Mouse (Mus musculus): Measurements from ENCODE around the gene Pld1. TPM values are rescaled to one million over a fixed set of nuclear protein-coding genes. Genes with fewer than 3 reads are reported as not detected.
A peak's percentile ranks its signal among the peaks of the same experiment; 100 is the strongest.

Pld1 gene
- polyA plus RNA-seq, 1 experiment from 2014 or later = 4.4 TPM

- Histone ChIP-seq H3K36me3 (no peaks in the 10 kb centered on the region), H3K4me3 (no peak overlapping the region), H3K9me3 (no peaks in the 10 kb centered on the region), H3K4me1 (replicated peaks) (no peaks in the 10 kb centered on the region), H3K4me2 (no peak overlapping the region), H3K27ac (no peak overlapping the region), H3K27me3 (no peaks in the 10 kb centered on the region), H3K9ac (no peak overlapping the region)
- WGBS = 29% methylated on average over 1 of the region's 1 CpGs
- no peak for ATAC-seq (ENCODE audit: low FRiP score)
These were observed 152.8 kb downstream of the Pld1 start for GRCm38 (mm10) chr3:28091296-28091695.

GRCm38 (mm10) chr3:28091741-28092140 is 153.2 kb downstream of the Pld1 start:
- Histone ChIP-seq H3K27ac (no peak overlapping the region), H3K4me3 (no peak overlapping the region), H3K27me3 (no peaks in the 10 kb centered on the region), H3K9me3 (no peaks in the 10 kb centered on the region), H3K36me3 (no peaks in the 10 kb centered on the region), H3K9ac (no peak overlapping the region), H3K4me2 (no peak overlapping the region), H3K4me1 (replicated peaks) (no peaks in the 10 kb centered on the region)
- no peak for ATAC-seq (ENCODE audit: low FRiP score)
- 76% methylated on average over 2 of the region's 2 CpGs for WGBS

GRCm38 (mm10) chr3:28093684-28094302 is 155.3 kb downstream of the Pld1 start:
- no peak overlapping the region for H3K4me2 ChIP-seq
- H3K9ac ChIP-seq = no peak overlapping the region
- H3K27ac ChIP-seq = no peak overlapping the region
- 90% methylated on average over 9 of the region's 9 CpGs for WGBS
- H3K9me3 ChIP-seq = no peaks in the 10 kb centered on the region
- no peaks in the 10 kb centered on the region; the same call in 1 of the 2 replicates for H3K36me3 ChIP-seq
- H3K27me3 ChIP-seq = no peaks in the 10 kb centered on the region
- no peak overlapping the region for H3K4me3 ChIP-seq
- H3K4me1 ChIP-seq (replicated peaks) = no peaks in the 10 kb centered on the region
- ATAC-seq (ENCODE audit: low FRiP score) = no peak

GRCm38 (mm10) chr3:28095451-28095850 is 157.0 kb downstream of the Pld1 start:
- no peak for ATAC-seq (ENCODE audit: low FRiP score)
- Histone ChIP-seq H3K4me3 (no peak overlapping the region), H3K27me3 (no peaks in the 10 kb centered on the region), H3K9me3 (no peaks in the 10 kb centered on the region), H3K27ac (no peak overlapping the region), H3K36me3 (no peaks in the 10 kb centered on the region; the same call in 1 of the 2 replicates), H3K4me2 (no peak overlapping the region), H3K4me1 (replicated peaks) (no peaks in the 10 kb centered on the region), H3K9ac (no peak overlapping the region)
- 96% methylated on average over 9 of the region's 9 CpGs for WGBS

DNA sequence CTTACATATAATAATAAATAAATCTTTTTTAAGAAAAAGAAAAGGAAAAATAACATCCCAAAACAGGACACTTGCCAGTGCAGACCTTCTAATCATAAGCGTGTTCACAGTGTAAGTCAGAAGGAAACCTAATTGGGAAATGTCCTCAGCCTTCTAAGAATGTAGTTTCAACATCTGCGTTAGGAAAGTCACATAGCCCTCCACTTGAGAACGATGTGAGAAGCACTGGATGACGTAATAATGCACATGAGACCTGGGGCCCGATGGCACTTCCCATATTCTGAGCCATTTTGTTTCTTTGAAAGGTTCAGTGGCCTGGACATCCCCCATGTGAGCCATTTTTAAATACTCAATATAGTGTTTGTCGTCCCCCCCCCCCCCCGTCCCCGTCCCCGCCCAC is 160.7 kb downstream of the Pld1 start:
- H3K9me3 ChIP-seq = no peaks in the 10 kb centered on the region
- WGBS = 93% methylated on average over 6 of the region's 9 CpGs
- ATAC-seq (ENCODE audit: low FRiP score) = no peak
- no peak overlapping the region for H3K9ac ChIP-seq
- H3K4me3 ChIP-seq = no peak overlapping the region
- H3K4me2 ChIP-seq = no peak overlapping the region
- no peaks in the 10 kb centered on the region for H3K4me1 ChIP-seq (replicated peaks)
- no peak overlapping the region for H3K27ac ChIP-seq
- H3K27me3 ChIP-seq = no peaks in the 10 kb centered on the region
- no peaks in the 10 kb centered on the region; the same call in 1 of the 2 replicates for H3K36me3 ChIP-seq

GRCm38 (mm10) chr3:28104992-28105391 is 166.5 kb downstream of the Pld1 start:
- no peaks in the 10 kb centered on the region for H3K27me3 ChIP-seq
- H3K4me3 ChIP-seq = no peak overlapping the region
- H3K36me3 ChIP-seq = no peaks in the 10 kb centered on the region
- WGBS = 96% methylated on average over 1 of the region's 1 CpGs
- no peak overlapping the region for H3K4me2 ChIP-seq
- no peak overlapping the region for H3K9ac ChIP-seq
- 0 out of 2 replicates have a peak, but pooled peaks cover 4% of the 10 kb centered on the region for H3K4me1 ChIP-seq (replicated peaks)
- no peaks in the 10 kb centered on the region for H3K9me3 ChIP-seq
- H3K27ac ChIP-seq = no peak overlapping the region
- no peak for ATAC-seq (ENCODE audit: low FRiP score)

GRCm38 (mm10) chr3:28107446-28108004 is 169.0 kb downstream of the Pld1 start:
- H3K4me2 ChIP-seq = no peak overlapping the region
- 45% methylated on average over 6 of the region's 6 CpGs for WGBS
- H3K36me3 ChIP-seq = no peaks in the 10 kb centered on the region

GRCm38 (mm10) chr3:28111516-28111915 is 173.0 kb downstream of the Pld1 start:
- Histone ChIP-seq H3K9me3 (no peaks in the 10 kb centered on the region), H3K4me1 (replicated peaks) (0 out of 2 replicates have a peak, but pooled peaks cover 4% of the 10 kb centered on the region), H3K4me3 (no peak overlapping the region), H3K9ac (no peak overlapping the region), H3K36me3 (no peaks in the 10 kb centered on the region), H3K27me3 (no peaks in the 10 kb centered on the region), H3K27ac (no peak overlapping the region), H3K4me2 (no peak overlapping the region)
- no peak for ATAC-seq (ENCODE audit: low FRiP score)
- 82% methylated on average over 5 of the region's 5 CpGs for WGBS

More at GRCm38 (mm10) chr3:28107446-28108004, 169.0 kb downstream of the Pld1 start:
- Histone ChIP-seq H3K4me3 (no peak overlapping the region), H3K9me3 (no peaks in the 10 kb centered on the region), H3K27ac (no peak overlapping the region), H3K27me3 (no peaks in the 10 kb centered on the region), H3K9ac (no peak overlapping the region), H3K4me1 (replicated peaks) (0 out of 2 replicates have a peak, but pooled peaks cover 4% of the 10 kb centered on the region)
- ATAC-seq (ENCODE audit: low FRiP score) = peak; percentile 83

DNA sequence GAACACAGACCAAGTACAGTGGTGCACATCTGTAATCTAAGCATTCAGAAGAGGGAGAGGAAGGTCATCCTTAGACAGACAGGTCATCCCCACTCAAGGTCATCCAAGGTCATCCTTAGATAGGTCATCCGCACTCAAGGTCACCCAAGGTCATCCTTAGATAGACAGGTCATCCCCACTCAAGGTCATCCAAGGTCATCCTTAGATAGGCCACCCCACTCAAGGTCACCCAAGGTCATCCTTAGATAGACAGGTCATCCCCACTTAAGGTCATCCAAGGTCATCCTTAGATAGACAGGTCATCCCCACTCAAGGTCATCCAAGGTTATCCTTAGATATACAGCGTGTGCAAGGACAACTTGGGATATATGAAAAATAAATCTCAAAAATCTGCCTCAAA is 175.4 kb downstream of the Pld1 start:
- no peak overlapping the region for H3K9ac ChIP-seq
- no peak overlapping the region for H3K4me3 ChIP-seq
- H3K36me3 ChIP-seq = no peaks in the 10 kb centered on the region
- H3K9me3 ChIP-seq = no peaks in the 10 kb centered on the region
- no peak overlapping the region for H3K27ac ChIP-seq
- no peak overlapping the region for H3K4me2 ChIP-seq
- no peaks in the 10 kb centered on the region for H3K27me3 ChIP-seq
- ATAC-seq (ENCODE audit: low FRiP score) = no peak
- H3K4me1 ChIP-seq (replicated peaks) = no peaks in the 10 kb centered on the region
- WGBS = 91% methylated on average over 2 of the region's 2 CpGs

GRCm38 (mm10) chr3:28141716-28142115 is 203.2 kb downstream of the Pld1 start:
- 63% methylated on average over 5 of the region's 5 CpGs for WGBS
- Histone ChIP-seq H3K9ac (no peak overlapping the region), H3K4me3 (no peak overlapping the region), H3K4me2 (no peak overlapping the region), H3K27me3 (no peaks in the 10 kb centered on the region), H3K9me3 (no peaks in the 10 kb centered on the region), H3K27ac (no peak overlapping the region), H3K4me1 (replicated peaks) (no peaks in the 10 kb centered on the region), H3K36me3 (no peaks in the 10 kb centered on the region)
- ATAC-seq (ENCODE audit: low FRiP score) = no peak

DNA sequence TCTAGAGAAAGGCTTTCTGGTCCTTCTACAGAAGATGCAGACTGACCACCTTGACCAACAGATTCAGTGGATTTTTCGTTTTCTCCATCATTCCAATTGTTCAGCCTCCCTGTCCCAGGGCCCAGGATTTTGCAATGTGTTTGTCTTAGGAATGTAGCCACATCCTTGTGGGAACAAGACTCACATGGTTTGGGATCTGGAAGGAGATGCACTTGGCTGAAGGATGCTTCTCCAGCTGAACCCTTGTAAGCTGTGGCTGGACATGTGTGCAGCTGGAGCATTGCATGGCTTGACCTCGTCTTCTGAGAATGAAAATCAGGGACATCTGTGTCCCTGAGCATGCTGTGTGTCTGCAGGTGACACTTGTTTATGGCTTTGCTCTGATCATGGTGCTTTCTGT is 203.6 kb downstream of the Pld1 start:
- Histone ChIP-seq H3K27ac (no peak overlapping the region), H3K9me3 (no peaks in the 10 kb centered on the region), H3K36me3 (no peaks in the 10 kb centered on the region), H3K4me2 (no peak overlapping the region), H3K4me1 (replicated peaks) (no peaks in the 10 kb centered on the region), H3K9ac (no peak overlapping the region), H3K4me3 (no peak overlapping the region), H3K27me3 (no peaks in the 10 kb centered on the region)
- WGBS = 73% methylated on average over 2 of the region's 2 CpGs
- no peak for ATAC-seq (ENCODE audit: low FRiP score)

DNA sequence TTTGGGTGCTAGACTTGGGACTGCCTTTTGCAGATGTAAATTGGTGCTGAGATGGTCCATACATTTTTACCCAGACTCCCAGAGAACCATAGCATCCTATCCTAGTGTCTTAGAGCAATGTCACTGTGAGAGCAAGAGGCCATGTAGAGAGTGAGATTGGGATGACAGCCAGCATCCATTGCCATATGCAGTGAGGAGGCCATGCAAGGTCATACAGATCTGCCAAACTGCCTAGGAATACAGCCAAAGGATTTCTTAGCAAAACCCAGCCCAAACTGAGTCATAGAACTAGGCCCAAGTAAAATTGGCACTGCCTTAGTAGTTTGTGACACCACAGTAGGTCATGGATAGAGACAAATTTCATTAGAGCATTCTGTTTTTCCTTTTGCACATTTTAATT is 206.2 kb downstream of the Pld1 start:
- H3K9me3 ChIP-seq = no peaks in the 10 kb centered on the region
- H3K4me1 ChIP-seq (replicated peaks) = no peaks in the 10 kb centered on the region
- no peak overlapping the region for H3K27ac ChIP-seq
- no peak for ATAC-seq (ENCODE audit: low FRiP score)
- H3K36me3 ChIP-seq = no peaks in the 10 kb centered on the region
- no peaks in the 10 kb centered on the region for H3K27me3 ChIP-seq
- no peak overlapping the region for H3K4me2 ChIP-seq
- H3K4me3 ChIP-seq = no peak overlapping the region
- H3K9ac ChIP-seq = no peak overlapping the region

DNA sequence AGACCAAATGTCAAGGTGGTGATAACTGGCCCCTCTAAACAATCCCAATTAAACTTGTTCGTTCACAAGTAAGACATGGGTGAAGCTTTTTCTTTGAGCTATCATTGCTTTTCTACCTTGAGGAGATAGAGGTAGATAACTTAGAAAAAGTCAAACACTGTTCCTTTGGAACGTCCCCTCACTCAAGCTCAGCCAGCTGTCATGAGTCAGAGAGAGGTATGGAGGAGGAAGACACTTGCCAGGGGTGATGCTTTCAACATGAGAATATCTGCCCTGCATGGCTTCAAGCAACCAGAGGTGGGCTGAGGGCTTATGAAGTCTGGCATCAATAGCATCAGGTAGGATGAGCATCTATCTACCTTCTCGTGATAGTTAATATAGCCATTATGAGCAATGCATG is 207.0 kb downstream of the Pld1 start:
- ATAC-seq (ENCODE audit: low FRiP score) = no peak
- H3K4me2 ChIP-seq = no peak overlapping the region
- 88% methylated on average over 3 of the region's 3 CpGs for WGBS
- H3K27ac ChIP-seq = no peak overlapping the region
- H3K27me3 ChIP-seq = no peaks in the 10 kb centered on the region
- H3K9ac ChIP-seq = no peak overlapping the region
- no peaks in the 10 kb centered on the region for H3K4me1 ChIP-seq (replicated peaks)
- H3K9me3 ChIP-seq = no peaks in the 10 kb centered on the region
- H3K4me3 ChIP-seq = no peak overlapping the region
- H3K36me3 ChIP-seq = no peaks in the 10 kb centered on the region

Measured in hindbrain, embryonic 13.5 days (tissue).